Mouse (Mus musculus) right cerebral cortex, postnatal 10 days (tissue): ENCODE measurements around the gene Lamc3.
"Not testable (repeated sequence)": the region's sequence is repeated elsewhere in the genome, so short reads cannot be mapped to it uniquely, and the experiment has no call there.

Experiments used
- DNase-seq, 2 experiments: peaks; one replicate each; pipeline ENCODE4 v3.0.0; 2021; ENCODE audit warnings: low spot score in 2 of 2

Gene Lamc3

GRCm38 (mm10) chr2:31876446-31876845 lies 10.6 kb upstream of the Lamc3 start:
- DNase-seq: no peak

- no peak for DNase-seq
Observed at GRCm38 (mm10) chr2:31878610-31879009, 8.5 kb upstream of the Lamc3 start.

- no peak for DNase-seq
Observed at GRCm38 (mm10) chr2:31880868-31881267, 6.2 kb upstream of the Lamc3 start.

- DNase-seq: no peak
Observed at GRCm38 (mm10) chr2:31883061-31883460, 4.0 kb upstream of the Lamc3 start.

- peak; percentile 52 to 81 for DNase-seq
Observed at GRCm38 (mm10) chr2:31884806-31885205, 2.3 kb upstream of the Lamc3 start.

- no peak for DNase-seq
Observed at GRCm38 (mm10) chr2:31888871-31889270, 1.8 kb downstream of the Lamc3 start.

- DNase-seq: no peak
Observed at GRCm38 (mm10) chr2:31891219-31891618, 4.1 kb downstream of the Lamc3 start.

GRCm38 (mm10) chr2:31893110-31893669 lies 6.1 kb downstream of the Lamc3 start:
- no peak for DNase-seq

GRCm38 (mm10) chr2:31894221-31894870 lies 7.3 kb downstream of the Lamc3 start:
- peak; percentile 49 to 63 for DNase-seq

GRCm38 (mm10) chr2:31900932-31901331 lies 13.8 kb downstream of the Lamc3 start:
- DNase-seq: no peak

- no peak for DNase-seq
Observed at GRCm38 (mm10) chr2:31901659-31902362, 14.7 kb downstream of the Lamc3 start.

GRCm38 (mm10) chr2:31904089-31904488 lies 17.0 kb downstream of the Lamc3 start:
- DNase-seq: no peak

- no peak for DNase-seq
Observed at GRCm38 (mm10) chr2:31904622-31905021, 17.5 kb downstream of the Lamc3 start.

GRCm38 (mm10) chr2:31905682-31906081 lies 18.6 kb downstream of the Lamc3 start:
- DNase-seq: no peak

- DNase-seq: peak in 1 of 2 experiments; percentile 42
Observed at GRCm38 (mm10) chr2:31906407-31906806, 19.3 kb downstream of the Lamc3 start.

- no peak for DNase-seq
Observed at GRCm38 (mm10) chr2:31912575-31912974, 25.5 kb downstream of the Lamc3 start.

- not testable (repeated sequence) for DNase-seq
Observed at GRCm38 (mm10) chr2:31914213-31914612, 27.1 kb downstream of the Lamc3 start.

- DNase-seq: peak; percentile 73 to 88
Observed at GRCm38 (mm10) chr2:31915112-31915511, 28.0 kb downstream of the Lamc3 start.

- peak in 1 of 2 experiments; percentile 47 for DNase-seq
Observed at GRCm38 (mm10) chr2:31917636-31918035, 30.5 kb downstream of the Lamc3 start.

GRCm38 (mm10) chr2:31923645-31924044 lies 36.6 kb downstream of the Lamc3 start:
- DNase-seq: no peak

- DNase-seq: no peak
Observed at GRCm38 (mm10) chr2:31924811-31925210, 37.7 kb downstream of the Lamc3 start.

GRCm38 (mm10) chr2:31925936-31926335 lies 38.8 kb downstream of the Lamc3 start:
- DNase-seq: no peak

GRCm38 (mm10) chr2:31929664-31930063 lies 42.6 kb downstream of the Lamc3 start:
- DNase-seq: no peak
